36 mouse cellular contexts compared by ENCODE assay signal in genomic region chr8:13382536-13382935, GRCm38 (mm10). TPM values are rescaled to one million over a fixed set of nuclear protein-coding genes. Genes with fewer than 3 reads are reported as not detected.
DNase-seq lines count a peak whose midpoint lies in the region.
"Had no signal": no experiment of that assay in that cellular context is flagged by ENCODE, and none has a peak within 500 bp of the region (broad histone marks: within the 10 kb centered on the region; RNA-seq: fewer than 3 reads in every experiment).

No protein-coding gene starts in this region.

- no peaks in the 10 kb centered on the region for H3K4me1 ChIP-seq in midbrain, embryonic 10.5 days
- H3K4me1 ChIP-seq: forebrain, embryonic 10.5 days; forebrain, embryonic 13.5 days; heart, embryonic 10.5 days; heart, embryonic 13.5 days; hindbrain, embryonic 12.5 days; hindbrain, embryonic 15.5 days had no signal

- WGBS in large intestine, adult 2 months = 74% methylated on average over 3 of the region's 3 CpGs
- WGBS in midbrain, embryonic 10.5 days = 94% methylated on average over 3 of the region's 3 CpGs

- no peak overlapping the region for H3K4me3 ChIP-seq in midbrain, embryonic 10.5 days
- H3K4me3 ChIP-seq: forebrain, embryonic 10.5 days; forebrain, embryonic 13.5 days; heart, adult 2 months; heart, embryonic 10.5 days; heart, embryonic 13.5 days; hindbrain, embryonic 12.5 days; hindbrain, embryonic 15.5 days had no signal

- DNase-seq in 3T3-L1 (ENCODE audit: low read depth, low spot score) (peak; percentile 71), A20 (ENCODE audit: low read depth, low spot score) (peak; percentile 59)
- peak; percentile 31 for DNase-seq in Muller cell, postnatal 12 days (ENCODE audit: inconsistent ontology term)
- peak; percentile 14 for DNase-seq in large intestine, adult 2 months (ENCODE audit: low read depth, low spot score)
- DNase-seq in midbrain, embryonic 10.5 days (ENCODE audit: low spot score) = no peak
- DNase-seq in layer of hippocampus, adult 18-20 months (ENCODE audit: low spot score in 2 of 2) = no peak
- DNase-seq in embryo, embryonic 11 days = no peak
- DNase-seq: adrenal gland, adult 2 months; adrenal gland, postnatal 14 days; B cell, adult 2 months; cerebellum, adult 11 months; cerebellum, adult 8-10 months; cerebellum, postnatal 10 days; cerebellum, postnatal 36 days; gastrocnemius, postnatal 10 days; gastrocnemius, postnatal 36 days; heart, adult 2 months; heart, postnatal 14 days had no signal

- H3K9me3 ChIP-seq in midbrain, embryonic 10.5 days (replicated peaks) = no peaks in the 10 kb centered on the region
- H3K9me3 ChIP-seq: forebrain, embryonic 10.5 days; forebrain, embryonic 13.5 days; heart, embryonic 10.5 days; heart, embryonic 13.5 days; hindbrain, embryonic 12.5 days; hindbrain, embryonic 15.5 days had no signal

- no peaks in the 10 kb centered on the region for H3K27me3 ChIP-seq in midbrain, embryonic 10.5 days (ENCODE audit: low read depth, poor library complexity, severe bottlenecking)
- H3K27me3 ChIP-seq: forebrain, embryonic 13.5 days; heart, embryonic 13.5 days; hindbrain, embryonic 12.5 days; hindbrain, embryonic 15.5 days had no signal

- no peak overlapping the region for H3K27ac ChIP-seq in midbrain, embryonic 10.5 days (replicated peaks)
- H3K27ac ChIP-seq: forebrain, embryonic 10.5 days; forebrain, embryonic 13.5 days; heart, adult 2 months; heart, embryonic 10.5 days; heart, embryonic 13.5 days; hindbrain, embryonic 12.5 days; hindbrain, embryonic 15.5 days had no signal

- peaks cover 39% of the 10 kb centered on the region for H3K36me3 ChIP-seq in midbrain, embryonic 10.5 days

RNA-seq across cellular contexts. Expression of gene Atp4b, which starts 14.1 kb away (rescaled TPM):
- polyA plus RNA-seq in large intestine, adult 2 months (2012; rRNA removed) = 0.23 and 0.52 TPM in 2 replicates
- not detected in 2 replicates for polyA plus RNA-seq in midbrain, embryonic 10.5 days (2016; fragmentation: Nextera tagmentation; extraction: Ambion mirVana)
- not detected for total RNA-seq in layer of hippocampus, adult 18-20 months (2021)
- total RNA-seq: adrenal gland, postnatal 14 days; adrenal gland, postnatal 4 days; ES-E14; gastrocnemius, adult 18-20 months; gastrocnemius, postnatal 10 days; gastrocnemius, postnatal 36 days; granulocyte monocyte progenitor cell, adult 5-6 weeks; heart, adult 2 months; heart, postnatal 14 days; hematopoietic stem cell, adult 5-6 weeks had no signal
- polyA plus RNA-seq: CD4-positive, CD25-positive, alpha-beta regulatory T cell, adult 4 months; cortical plate, adult 2 months; embryonic facial prominence, embryonic 11.5 days; embryonic facial prominence, embryonic 14.5 days; forebrain, embryonic 13.5 days; forebrain, embryonic 16.5 days; heart, embryonic 10.5 days; heart, embryonic 16.5 days; hindbrain, embryonic 12.5 days; hindbrain, embryonic 15.5 days; intestine, embryonic 14.5 days had no signal

RNA-seq across cellular contexts. Expression of gene Grk1, which starts 22.3 kb away (rescaled TPM):
- not detected in 2 replicates for polyA plus RNA-seq in large intestine, adult 2 months (2012; rRNA removed)
- 0.02 TPM in 1 of 2 replicates, not detected in the other for polyA plus RNA-seq in midbrain, embryonic 10.5 days (2016; fragmentation: Nextera tagmentation; extraction: Ambion mirVana)
- not detected for total RNA-seq in layer of hippocampus, adult 18-20 months (2021)
- total RNA-seq: adrenal gland, adult 2 months; adrenal gland, postnatal 14 days; gastrocnemius, adult 18-20 months; granulocyte monocyte progenitor cell, adult 5-6 weeks; hematopoietic stem cell, adult 5-6 weeks had no signal
- polyA plus RNA-seq: adrenal gland, adult 2 months; CD4-positive, CD25-positive, alpha-beta regulatory T cell, adult 4 months; embryonic facial prominence, embryonic 14.5 days; forebrain, embryonic 13.5 days; forebrain, embryonic 16.5 days; heart, adult 2 months; heart, embryonic 13.5 days; hindbrain, embryonic 12.5 days; hindbrain, embryonic 15.5 days; intestine, embryonic 14.5 days had no signal

RNA-seq across cellular contexts. Expression of gene Tfdp1, which starts 44.0 kb away (rescaled TPM):
- polyA plus RNA-seq in large intestine, adult 2 months (2012; rRNA removed) = 58.4 and 70.1 TPM in 2 replicates
- polyA plus RNA-seq in midbrain, embryonic 10.5 days (2016; fragmentation: Nextera tagmentation; extraction: Ambion mirVana) = 184 and 201 TPM in 2 replicates
- 10 to 100 TPM; 57.6 to 58.0 TPM for total RNA-seq in layer of hippocampus, adult 18-20 months (2021)

RNA-seq across cellular contexts. Expression of gene Tmem255b, which starts 52.5 kb away (rescaled TPM):
- 4.1 and 4.9 TPM in 2 replicates for polyA plus RNA-seq in large intestine, adult 2 months (2012; rRNA removed)
- polyA plus RNA-seq in midbrain, embryonic 10.5 days (2016; fragmentation: Nextera tagmentation; extraction: Ambion mirVana) = 0.10 TPM in 1 of 2 replicates, not detected in the other
- total RNA-seq in layer of hippocampus, adult 18-20 months (2021) = 1 to 10 TPM; 4.1 to 5.4 TPM
- total RNA-seq: granulocyte monocyte progenitor cell, adult 5-6 weeks; hematopoietic stem cell, adult 5-6 weeks had no signal
- polyA plus RNA-seq: CD4-positive, CD25-positive, alpha-beta regulatory T cell, adult 4 months; forebrain, embryonic 13.5 days had no signal

Comparison
In these comparisons a context has a peak if more than half of its experiments do, and no peak if none do; other contexts are left out.
1. DNase-seq: peak in 3T3-L1 (single experiment), A20 (single experiment), Muller cell, postnatal 12 days (single experiment) and large intestine, adult 2 months (single experiment); none in midbrain, embryonic 10.5 days (single experiment), layer of hippocampus, adult 18-20 months (0 of 2) and embryo, embryonic 11 days (single experiment).